Mouse (Mus musculus) heart, adult 2 months (tissue): ENCODE measurements at regions not wholly inside any gene's neighbourhood (a gene's known extent, or its start where the extent isn't known, plus 50 kb on each side); places are given as distances from the start of the nearest gene placed in this dataset.

ENCODE experiments used
- CTCF ChIP-seq: fragments of 200-600 bp; IDR thresholded peaks from 2 replicates; pipeline ENCODE4 v1.8.1; 2022; ENCODE audit warnings: antibody characterized with exemption, mild to moderate bottlenecking, moderate library complexity
- EP300 ChIP-seq: fragments of 200-500 bp; IDR thresholded peaks from 2 replicates; pipeline ENCODE4 v1.6.1; 2011; ENCODE audit warnings: low read depth, low read length, control low read depth; ENCODE audit not compliant: insufficient read depth
- POLR2A ChIP-seq: fragments of 200-500 bp; IDR thresholded peaks from 2 replicates; pipeline ENCODE4 v1.6.1; 2011; ENCODE audit warnings: mild to moderate bottlenecking, low read depth, low read length, control low read depth; ENCODE audit not compliant: insufficient read depth

DNA sequence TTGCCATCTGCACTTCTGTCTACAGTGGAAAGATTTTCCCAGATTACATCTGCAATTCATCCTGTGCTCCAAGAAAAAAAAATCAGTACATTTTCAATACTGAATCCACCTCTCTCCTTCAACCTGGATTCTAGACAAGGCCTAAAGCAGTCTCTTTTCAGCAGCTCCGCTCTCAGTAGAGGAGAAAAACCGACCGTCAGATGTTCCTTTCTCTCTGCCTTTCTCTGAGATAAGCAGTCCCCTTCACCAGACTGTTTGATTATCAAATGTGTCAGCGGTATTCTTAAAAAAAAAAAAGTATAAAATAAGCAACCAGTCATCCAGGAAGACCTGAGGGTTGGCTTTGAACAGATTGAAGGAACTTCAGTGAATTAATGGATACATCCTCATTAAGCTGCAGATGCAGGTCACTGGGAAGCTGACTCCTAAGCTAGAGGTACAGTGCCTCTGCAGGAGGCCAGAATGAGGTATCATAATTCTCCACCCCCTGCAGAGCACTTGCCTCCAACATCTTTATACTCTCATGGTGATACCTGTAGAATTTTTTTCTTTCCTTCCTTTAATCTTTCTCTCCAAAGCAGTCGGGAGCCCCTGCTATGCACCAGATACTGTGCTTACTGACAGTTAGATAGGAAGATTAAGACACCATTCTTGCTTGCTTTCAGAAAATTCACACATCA, 98.7 kb upstream of the Wls start:
- no peak for TF ChIP-seq EP300
- TF ChIP-seq POLR2A, result no peak
- TF ChIP-seq CTCF, result no peak
